Mouse (Mus musculus) T-cell, adult 66 days (primary cell): ENCODE data around the gene Akap12. TPM values are rescaled to one million over a fixed set of nuclear protein-coding genes. Genes with fewer than 3 reads are reported as not detected.

ENCODE experiments used
- total RNA-seq, 2 experiments: library from RNA; stranded (reverse); gene quantifications; 3 replicates in 1 of 2; 4 replicates in 1 of 2; pipeline ENCODE4 v1.2.4; 2023

Gene Akap12
- total RNA-seq = 1 to 10 TPM; 1.8 to 2.3 TPM

GRCm38 (mm10) chr10:4266041-4266930 is at the start of gene Akap12:
TSS of gene Akap12 (plus strand) at chr10:4266380.

GRCm38 (mm10) chr10:4387701-4388383 is 121.7 kb downstream of the Akap12 start, which contains the start of gene Zbtb2:
TSS of gene Zbtb2 (minus strand) at chr10:4388108.

Other genes starting within 250 kb of the Akap12 start
- gene Zbtb2, start 121.7 kb downstream of the Akap12 start, total RNA-seq = 10 to 100 TPM; 32.0 to 32.4 TPM
- gene Rmnd1, start 166.0 kb downstream of the Akap12 start, total RNA-seq = 10 to 100 TPM; 38.6 to 39.2 TPM
- gene Armt1, start 166.1 kb downstream of the Akap12 start, total RNA-seq = 10 to 100 TPM; 20.0 to 20.9 TPM
- gene Ccdc170, start 216.1 kb downstream of the Akap12 start, total RNA-seq = under 1 TPM; 0.36 to 0.73 TPM